Mouse (Mus musculus) retina, postnatal 7 days (tissue): ENCODE data around the gene Pla2g6.

Source experiments
- DNase-seq: peaks from one replicate; pipeline ENCODE4 v3.0.0-alpha.2; 2012; ENCODE audit warnings: low read depth, low spot score

Gene Pla2g6

DNA sequence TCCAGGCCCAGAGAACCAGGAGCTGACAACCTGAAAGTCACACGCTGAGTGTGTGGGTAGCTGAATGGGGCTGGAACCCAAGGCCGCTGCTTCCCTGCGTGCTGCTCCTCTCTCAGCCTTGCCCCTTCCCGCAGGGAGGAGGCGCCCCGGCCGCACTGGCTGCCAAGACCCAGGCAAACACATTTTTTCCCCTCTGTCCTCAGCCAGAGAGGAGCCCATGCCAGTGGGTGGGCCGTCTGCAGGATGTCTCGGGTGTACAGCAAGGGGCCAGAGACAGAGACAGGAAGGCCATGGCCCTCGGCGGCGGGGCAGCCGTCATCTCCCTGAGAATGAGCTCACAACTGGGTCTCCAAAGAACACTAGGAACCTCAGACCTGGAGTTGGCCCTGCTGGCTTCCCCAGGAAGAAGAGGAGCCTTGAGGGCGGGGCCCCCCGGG is 23.2 kb upstream of the Pla2g6 start:
- DNase-seq, result no peak

GRCm38 (mm10) chr15:79350866-79351265 is 22.7 kb upstream of the Pla2g6 start:
- DNase-seq, result no peak

DNA sequence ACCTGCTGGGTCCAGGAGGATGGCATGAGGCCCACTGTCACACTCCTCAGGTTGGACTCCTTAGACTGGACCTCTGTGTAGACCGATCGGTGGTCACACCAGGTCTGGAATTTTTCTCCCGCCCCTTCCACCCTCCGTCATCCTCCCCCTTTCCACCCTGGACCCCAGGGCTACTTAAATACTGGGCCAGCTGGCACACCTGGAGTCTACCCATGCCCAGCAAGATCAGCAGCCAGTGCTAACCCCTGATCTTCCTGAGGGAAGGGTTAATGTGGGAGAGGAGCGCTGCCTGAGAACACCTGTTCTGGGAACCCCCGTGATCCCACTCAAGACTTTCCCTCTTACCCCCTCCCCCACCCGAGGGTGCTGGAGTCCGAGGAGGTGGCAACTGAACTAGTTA is 20.5 kb upstream of the Pla2g6 start:
- DNase-seq, result no peak

- no peak for DNase-seq
Observed at GRCm38 (mm10) chr15:79347845-79348506, 19.8 kb upstream of the Pla2g6 start.

DNA sequence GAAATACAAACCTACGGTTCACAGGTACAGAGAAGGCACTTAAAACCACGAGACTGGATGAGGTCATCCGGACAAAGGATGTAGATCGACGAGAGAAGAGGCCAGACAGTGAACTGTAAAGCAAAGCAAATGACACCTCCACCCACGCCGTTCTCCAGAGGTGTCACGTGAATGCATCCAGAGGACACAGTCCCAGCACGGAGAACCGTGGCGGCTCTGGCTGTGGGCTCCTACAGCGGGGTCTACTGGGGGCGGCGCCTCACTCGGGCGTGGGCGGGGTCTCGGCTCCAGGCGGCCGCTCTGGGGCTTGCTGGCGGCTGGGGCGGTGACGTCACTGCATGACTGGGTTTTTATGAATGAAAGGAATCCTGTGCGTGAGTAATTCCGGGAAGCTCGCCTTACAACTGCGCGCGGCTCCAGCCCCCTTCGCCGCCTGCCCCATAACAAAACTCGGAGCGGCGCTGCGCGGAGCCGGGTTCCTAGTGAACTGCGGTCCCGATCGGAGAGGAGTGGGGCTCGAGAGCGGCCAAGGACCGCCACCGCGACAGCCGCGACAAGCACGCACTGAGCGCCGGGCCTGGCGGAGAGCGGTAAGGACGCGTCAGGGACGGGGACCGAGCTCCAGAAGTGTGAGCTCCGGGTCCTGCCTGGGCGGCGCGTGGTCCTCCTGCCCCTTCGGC is 19.1 kb upstream of the Pla2g6 start:
- peak; percentile 79 for DNase-seq

DNA sequence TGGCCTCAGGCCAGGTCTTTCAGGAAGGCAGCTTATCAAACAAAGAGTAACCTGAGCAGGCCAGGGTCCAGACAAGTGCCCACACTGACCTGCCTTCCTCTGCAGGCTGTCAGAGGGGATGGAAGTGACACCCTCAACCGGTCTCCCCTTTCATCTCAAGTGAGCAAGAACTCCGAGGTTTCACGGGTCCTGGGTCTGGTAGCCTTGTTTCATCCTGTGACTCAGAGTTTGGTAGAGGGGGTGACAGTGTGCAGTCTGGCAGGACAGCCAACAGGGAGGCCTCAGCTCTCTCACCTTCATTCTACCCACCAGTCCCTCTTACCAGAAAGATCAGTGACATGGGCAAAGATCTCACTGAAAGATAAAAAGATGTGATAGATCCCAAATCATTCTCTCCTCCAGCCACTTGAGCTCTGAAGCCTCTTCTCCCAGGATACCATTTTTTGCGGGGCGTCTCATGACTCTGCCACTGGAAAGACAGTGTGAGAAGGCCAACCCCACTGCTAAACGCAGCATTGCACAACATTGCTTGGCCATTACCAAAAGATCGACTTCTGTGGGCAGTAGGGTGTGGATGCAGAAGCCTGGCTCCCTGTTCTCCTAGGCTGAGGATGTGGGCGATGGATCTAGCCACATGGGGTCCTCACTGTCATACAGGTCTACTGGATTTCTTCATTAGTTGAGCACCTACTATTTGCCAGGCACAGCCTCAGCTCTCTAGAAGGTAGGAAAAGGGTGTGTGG is 18.0 kb upstream of the Pla2g6 start, which contains the start of gene Maff:
Maff (plus strand) TSS at position 571 of the 743 bp plus-strand sequence.
- DNase-seq, result no peak

- no peak for DNase-seq
Observed at GRCm38 (mm10) chr15:79344627-79345026, 16.4 kb upstream of the Pla2g6 start.

GRCm38 (mm10) chr15:79342641-79343337 is 14.6 kb upstream of the Pla2g6 start:
- no peak for DNase-seq

- DNase-seq, result no peak
Observed at GRCm38 (mm10) chr15:79338978-79339377, 10.8 kb upstream of the Pla2g6 start.

DNA sequence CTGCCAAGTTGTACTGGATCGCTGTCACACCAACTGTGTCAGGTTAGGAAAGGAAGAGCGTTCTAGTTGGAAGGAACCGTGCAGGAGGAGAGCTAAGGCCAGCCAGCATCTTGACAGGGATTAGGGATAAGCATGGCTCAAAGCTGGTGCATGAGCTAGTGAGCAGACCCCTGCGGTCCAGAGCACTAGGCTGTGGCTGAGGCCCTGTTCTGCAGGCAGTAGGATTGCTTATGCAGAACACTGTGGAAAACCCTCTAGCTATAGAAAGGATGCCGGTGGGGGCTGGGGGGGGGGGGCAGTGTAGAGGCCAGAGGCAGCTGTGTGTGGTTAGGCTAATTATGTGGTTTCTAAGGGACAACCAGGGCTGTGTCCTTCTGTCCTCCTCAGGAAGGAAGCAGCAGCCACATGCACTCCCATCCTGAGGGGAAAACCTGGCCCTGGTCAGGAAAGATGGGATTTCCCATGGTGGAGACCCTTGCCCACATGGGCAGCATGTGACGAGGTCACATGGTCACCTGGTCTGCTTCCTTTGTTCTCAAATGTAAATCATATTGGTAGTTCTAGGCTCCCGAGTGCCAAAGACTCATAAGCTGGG is 7.0 kb upstream of the Pla2g6 start:
- DNase-seq, result no peak

DNA sequence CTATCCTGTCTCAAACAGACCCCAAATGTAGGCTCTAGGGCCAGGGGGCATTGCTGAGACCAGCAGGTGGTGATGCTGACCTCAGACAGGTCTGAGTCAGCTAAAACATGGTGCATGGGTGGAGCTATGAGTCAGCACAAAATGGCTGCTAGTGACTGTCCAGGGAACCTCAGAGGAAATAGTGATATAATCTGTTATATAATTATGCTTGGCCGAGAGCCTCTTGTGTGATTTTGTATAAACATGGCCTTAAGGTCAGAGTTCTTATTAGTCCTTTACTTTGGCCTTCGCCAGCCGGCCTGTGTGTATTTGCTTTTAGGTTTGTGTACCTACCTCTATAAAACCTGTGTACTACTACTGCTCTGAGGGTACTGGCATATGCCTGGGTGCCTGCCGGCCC is 5.2 kb upstream of the Pla2g6 start:
- no peak for DNase-seq

- DNase-seq, result no peak
Observed at GRCm38 (mm10) chr15:79330521-79330920, 2.3 kb upstream of the Pla2g6 start.

DNA sequence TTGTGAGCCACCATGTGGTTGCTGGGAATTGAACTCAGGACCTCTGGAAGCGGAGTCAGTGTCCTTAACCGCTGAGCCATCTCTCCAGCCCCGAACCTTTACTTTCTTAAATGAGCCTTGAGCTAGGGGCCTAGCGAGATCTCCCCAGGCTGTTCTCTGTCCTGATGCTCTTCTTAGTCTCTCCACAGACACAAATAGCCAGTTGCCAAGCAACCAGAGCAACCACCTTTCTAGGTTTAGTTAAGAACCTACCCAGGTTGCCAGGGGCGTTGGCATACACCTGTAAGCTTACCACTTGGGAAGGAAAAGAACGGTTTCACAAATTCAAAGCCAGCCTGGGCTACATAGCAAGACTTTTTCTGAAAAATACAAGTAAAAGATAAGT is 1.8 kb upstream of the Pla2g6 start:
- no peak for DNase-seq

GRCm38 (mm10) chr15:79329346-79329978 is 1.3 kb upstream of the Pla2g6 start:
- no peak for DNase-seq

- DNase-seq, result no peak
Observed at GRCm38 (mm10) chr15:79328939-79329275, 717 bp upstream of the Pla2g6 start.

GRCm38 (mm10) chr15:79326971-79327961 is 924 bp downstream of the Pla2g6 start:
- DNase-seq, result no peak

DNA sequence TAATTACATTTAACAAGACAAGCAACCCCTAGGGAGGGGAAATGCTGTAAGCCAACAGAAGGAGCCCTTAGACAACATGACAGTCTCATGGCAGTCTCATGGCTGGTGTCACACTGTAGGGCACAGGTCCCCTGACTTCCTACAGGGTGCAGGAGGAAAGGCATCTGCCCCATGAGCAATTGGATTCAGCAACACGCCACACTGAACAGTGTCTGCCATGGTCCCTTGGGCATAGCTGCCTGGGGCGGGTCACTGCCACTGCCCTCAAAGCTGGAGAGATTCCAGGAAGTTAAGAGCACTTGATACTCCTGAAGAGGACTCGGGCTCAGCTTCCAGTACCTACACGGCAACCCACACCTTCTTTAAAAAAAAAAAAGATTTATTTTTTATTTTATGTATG is 1.9 kb downstream of the Pla2g6 start:
- no peak for DNase-seq

GRCm38 (mm10) chr15:79325742-79326141 is 2.4 kb downstream of the Pla2g6 start:
- DNase-seq, result no peak

- DNase-seq, result no peak
Observed at GRCm38 (mm10) chr15:79324373-79324772, 3.8 kb downstream of the Pla2g6 start.

DNA sequence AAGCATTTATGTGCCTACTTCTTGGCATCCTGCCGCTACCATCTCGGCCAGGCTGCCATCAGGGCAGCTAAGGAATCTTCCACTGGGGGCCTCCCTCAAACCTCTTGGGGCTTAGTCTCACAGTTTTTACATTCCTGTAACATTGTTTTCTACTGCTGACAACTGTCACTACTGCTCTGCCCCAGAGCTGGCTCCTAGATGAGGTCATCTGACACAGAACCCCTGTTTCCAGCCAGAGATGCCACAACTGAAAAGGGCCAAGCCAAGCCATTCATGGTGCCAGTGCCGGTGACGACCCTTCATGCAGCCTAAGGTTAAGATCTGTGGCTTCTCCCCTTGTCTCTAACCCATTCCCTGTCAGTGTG is 4.4 kb downstream of the Pla2g6 start:
- DNase-seq, result no peak
